Mouse (Mus musculus): Measurements from ENCODE around the gene Pgm2l1.

Gene Pgm2l1

DNA sequence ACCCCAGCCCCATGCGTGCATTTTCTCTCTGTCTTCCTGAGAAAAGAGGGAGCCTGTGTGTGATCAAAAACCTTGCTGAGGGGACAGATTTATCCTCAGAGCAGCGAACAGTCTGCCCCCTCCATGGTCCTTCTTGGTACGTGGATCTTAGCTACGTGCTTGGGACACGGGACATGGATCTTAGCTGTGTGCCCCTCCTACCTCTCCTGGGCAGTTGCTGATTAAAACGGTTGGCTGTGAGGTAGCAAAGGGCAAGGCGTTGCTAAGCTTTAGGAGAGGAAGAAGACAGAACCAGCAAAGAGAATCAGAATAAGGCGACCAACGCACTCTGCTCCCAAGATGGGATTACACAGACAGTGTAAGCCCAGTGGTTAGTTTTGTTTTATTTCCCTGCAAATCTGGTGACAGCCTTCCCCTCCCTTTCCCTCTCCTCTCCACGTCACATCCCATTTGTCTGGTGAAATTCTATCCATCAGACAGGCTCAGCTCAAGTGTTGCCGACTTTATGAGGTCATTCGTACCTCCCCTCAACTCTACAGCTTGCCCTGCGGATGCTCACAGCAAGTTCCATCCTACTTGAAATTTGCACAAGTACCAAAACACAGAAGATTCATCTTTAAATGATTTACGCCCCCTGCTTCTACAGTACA is 71.8 kb downstream of the Pgm2l1 start:
- DNase-seq = no peak

DNA sequence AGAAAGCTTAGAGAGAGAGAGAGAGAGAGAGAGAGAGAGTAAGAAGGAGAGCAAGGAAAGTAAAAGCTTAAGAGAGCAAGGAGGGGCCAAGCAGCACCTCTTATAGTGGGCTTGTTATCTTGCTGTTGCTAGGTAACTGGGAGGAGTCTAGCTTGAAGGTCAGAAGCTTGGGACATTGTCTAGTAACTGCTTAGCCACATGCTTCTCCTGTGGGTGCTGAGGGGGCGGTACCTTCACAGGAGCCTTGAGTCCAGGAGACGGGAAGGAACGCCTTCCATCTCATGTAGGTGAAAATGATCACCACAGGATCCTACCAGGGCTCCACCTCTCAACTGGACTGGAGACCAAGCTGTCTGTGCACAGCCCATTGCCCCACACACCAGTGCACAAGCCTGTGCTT is 74.2 kb downstream of the Pgm2l1 start:
- no peak for DNase-seq

DNA sequence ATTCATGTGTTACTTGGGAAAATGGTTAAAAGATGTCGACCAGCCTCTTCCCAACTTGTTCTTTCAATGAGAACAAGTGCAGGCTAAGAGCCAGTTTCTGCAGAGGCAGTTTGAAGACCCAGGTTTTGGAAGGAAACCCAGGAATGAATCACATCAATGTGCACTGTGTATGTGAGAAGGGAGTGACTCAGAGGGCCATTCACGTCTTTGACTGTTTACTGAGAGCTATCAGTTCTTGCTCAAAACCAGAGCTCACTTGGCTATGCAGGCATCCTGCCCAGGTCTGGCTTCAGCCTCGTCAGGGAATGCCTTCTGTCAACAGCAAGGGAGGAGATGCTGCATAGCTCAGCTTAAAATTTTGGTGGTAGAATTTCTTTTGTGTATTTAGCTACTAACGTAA is 75.1 kb downstream of the Pgm2l1 start:
- DNase-seq = no peak

GRCm38 (mm10) chr7:100305894-100306293 is 78.7 kb downstream of the Pgm2l1 start:
- no peak for DNase-seq

GRCm38 (mm10) chr7:100307872-100308653 is 80.9 kb downstream of the Pgm2l1 start:
- DNase-seq = no peak

DNA sequence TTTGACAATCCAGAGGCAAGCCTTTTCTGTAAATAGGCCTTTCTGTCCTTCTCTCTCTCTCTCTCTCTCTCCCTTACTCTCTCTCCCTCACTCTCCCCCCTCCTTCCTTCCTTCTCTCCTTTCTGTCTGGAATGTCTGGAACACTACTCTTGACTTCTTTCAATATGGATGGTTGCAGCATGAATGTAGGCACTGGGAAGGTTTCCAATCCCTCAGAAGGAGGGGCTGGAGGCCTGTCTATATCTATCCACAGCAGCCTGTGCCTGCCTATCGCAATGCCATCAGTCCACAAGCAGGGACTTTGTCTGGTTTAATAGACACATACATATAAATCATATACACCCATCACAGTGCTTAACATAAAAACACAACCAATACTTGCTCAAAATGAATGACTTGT is 82.0 kb downstream of the Pgm2l1 start:
- no peak for DNase-seq

GRCm38 (mm10) chr7:100309679-100310078 is 82.5 kb downstream of the Pgm2l1 start:
- DNase-seq = no peak

GRCm38 (mm10) chr7:100310290-100310689 is 83.1 kb downstream of the Pgm2l1 start:
- no peak for DNase-seq

DNA sequence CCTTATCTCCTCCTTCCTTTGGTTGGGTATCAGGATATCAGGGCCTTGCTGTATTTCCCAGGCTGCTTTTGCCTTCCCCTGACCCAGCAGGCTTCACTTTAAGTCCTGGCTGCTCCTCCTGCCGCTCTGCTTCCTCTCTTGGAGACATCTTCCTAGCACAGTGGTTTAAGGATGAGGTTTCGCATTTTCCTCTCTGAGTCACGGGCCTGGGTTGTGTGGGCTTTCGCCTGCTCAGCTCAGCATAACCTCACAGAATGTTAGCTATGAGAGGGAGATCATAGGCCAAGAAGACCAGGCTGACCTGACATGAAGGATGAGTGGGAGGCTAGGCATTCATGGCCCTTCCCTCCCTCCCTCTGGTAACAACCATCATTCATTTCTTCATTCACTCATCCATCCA is 85.5 kb downstream of the Pgm2l1 start:
- no peak for DNase-seq

- peak; percentile 55 for DNase-seq
These were observed 89.7 kb downstream of the Pgm2l1 start for GRCm38 (mm10) chr7:100316924-100317323.

DNA sequence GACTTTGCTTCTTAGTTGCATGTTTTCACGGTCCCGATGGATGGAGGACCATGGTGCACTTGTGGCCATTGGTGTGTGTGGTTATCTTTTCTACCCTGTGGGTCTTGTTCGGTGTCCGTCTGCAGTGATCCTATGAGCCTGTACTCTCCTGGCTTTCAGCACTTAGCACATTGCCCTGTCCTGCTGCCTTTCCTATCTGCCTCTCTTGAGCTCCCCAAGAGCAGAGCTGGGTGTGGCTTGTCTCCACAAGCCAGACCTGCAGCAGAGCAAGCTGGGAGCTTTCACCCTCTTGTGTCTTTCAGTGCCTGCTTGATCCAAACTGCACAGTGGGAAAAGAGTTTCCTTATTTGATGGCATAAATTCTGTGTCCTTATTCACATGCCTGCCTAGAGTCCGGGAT is 90.3 kb downstream of the Pgm2l1 start:
- DNase-seq = peak; percentile 47

DNA sequence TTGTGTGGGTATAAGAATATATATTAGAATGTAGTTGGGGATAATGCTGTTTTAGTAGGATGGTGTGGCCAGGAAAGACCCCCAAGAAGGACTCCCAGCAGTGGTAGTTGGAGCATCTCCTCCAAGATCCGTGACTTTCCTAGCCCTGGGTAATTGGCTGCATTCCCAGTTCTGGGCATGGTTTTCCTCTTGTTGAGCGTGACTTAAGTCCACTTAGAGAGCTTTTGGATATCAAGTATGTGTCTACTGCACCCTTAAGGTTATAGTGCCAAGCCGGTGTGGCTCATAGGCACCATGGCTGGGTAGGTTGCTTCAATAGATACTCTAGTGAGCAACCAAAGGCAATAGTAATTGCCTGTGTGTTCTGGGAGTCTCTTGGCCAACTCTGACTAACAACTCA is 96.5 kb downstream of the Pgm2l1 start:
- no peak for DNase-seq

GRCm38 (mm10) chr7:100325482-100325881 is 98.3 kb downstream of the Pgm2l1 start:
- peak; percentile 47 for DNase-seq

- no peak for DNase-seq
These were observed 100.3 kb downstream of the Pgm2l1 start for GRCm38 (mm10) chr7:100327514-100327913.
